Mouse (Mus musculus) gastrocnemius, postnatal 36 days (tissue): Measurements from ENCODE around the gene Rapgef2. TPM values are rescaled to one million over a fixed set of nuclear protein-coding genes. Genes with fewer than 3 reads are reported as not detected.

Source experiments
- DNase-seq, 2 experiments: peaks; one replicate each; pipeline ENCODE4 v3.0.0; 2022
- intact Hi-C: fragments of 180-260 bp; cut with DNase I; formaldehyde crosslinking; loops from one replicate; pipeline ENCODE4 v1.15.1; 2025
- total RNA-seq, 2 experiments: library from RNA; stranded (reverse); gene quantifications; 2 replicates each; pipeline ENCODE4 v1.2.3; 2021

Rapgef2 gene
- total RNA-seq, 2 experiments from 2014 or later, result 13.6 to 16.0 TPM

DNA sequence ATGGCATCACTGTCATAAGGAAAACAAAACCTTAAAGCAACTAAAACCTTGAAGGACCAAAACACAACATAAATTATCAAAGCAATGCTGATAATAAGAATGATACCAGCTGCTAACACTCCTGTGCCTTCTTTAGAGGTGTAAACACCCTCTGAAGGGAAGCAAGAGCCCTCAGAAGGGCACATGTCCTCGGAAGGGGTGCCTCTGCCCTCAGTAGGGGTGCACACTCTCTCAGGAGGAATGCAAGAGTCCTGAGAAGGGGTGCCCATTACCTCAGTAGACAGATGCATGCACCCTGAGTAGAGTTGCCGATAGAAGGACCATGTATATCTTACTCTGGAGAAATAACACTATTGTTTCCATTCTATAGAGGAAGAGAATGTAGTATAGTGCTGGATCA lies 79.1 kb downstream of the Rapgef2 start:
- DNase-seq, result no peak
- intact Hi-C loops, result no loop called here

DNA sequence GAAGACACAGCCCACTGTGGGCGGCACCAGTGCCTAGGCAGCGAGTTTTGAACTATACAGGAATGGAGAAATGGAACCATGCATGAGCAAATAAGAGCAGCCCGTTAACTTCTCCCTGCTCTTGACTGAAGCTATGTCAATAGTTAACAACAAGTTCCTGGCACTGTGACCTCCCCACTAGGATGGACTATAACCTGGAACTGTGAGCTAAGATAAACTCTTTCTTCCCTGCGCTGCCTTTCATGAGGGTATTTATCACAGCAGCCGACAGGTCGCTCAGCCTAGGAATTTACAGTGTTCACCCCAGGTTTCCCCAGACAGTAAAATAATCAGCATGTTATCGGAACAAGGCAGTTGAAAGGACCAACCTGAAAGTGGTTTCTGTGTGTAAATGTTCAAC lies 79.8 kb downstream of the Rapgef2 start:
- intact Hi-C loops, result no loop called here

DNA sequence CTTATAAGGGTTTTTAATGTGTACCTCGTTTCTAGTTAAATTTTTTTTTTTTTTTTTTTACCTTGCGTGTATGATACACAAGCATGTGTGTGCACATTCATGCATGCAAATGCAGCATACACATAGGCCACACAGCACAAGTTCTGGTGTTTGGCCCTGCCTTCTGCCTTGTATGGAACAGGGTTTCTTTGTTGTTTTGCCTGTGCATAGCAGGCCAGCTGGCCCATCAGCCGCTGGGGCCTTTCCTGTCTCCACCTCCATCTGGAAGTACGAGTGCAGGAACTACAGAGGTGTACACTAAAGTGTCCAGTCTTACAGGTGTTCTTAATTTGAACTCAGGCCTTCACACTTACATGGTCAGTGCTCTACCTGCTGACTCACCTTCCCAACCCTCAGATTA lies 80.3 kb downstream of the Rapgef2 start:
- DNase-seq, result no peak
- intact Hi-C loops, result no loop called here

More for the DNA sequence above, 79.8 kb downstream of the Rapgef2 start:
- no peak for DNase-seq

DNA sequence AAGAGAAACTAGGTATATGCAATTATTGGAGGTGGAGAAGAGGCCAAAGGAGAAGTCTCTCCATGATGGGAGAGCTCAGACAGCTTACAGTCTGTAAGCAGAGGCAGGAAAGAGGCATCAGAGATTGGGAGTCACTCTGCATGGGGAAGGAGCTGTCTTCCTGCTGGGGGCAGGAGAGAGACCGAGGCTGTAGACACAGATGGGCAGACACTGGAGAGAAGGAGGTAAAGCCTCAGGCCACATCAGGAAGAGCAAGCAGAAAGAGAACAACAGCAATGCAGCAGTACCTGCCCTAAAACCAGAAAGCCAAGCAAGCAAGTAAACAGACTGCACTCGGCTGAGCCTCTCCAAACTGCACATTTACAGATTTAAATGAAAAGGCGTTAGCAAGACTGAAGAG lies 81.2 kb downstream of the Rapgef2 start:
- DNase-seq, result no peak
- intact Hi-C loops, result no loop called here

DNA sequence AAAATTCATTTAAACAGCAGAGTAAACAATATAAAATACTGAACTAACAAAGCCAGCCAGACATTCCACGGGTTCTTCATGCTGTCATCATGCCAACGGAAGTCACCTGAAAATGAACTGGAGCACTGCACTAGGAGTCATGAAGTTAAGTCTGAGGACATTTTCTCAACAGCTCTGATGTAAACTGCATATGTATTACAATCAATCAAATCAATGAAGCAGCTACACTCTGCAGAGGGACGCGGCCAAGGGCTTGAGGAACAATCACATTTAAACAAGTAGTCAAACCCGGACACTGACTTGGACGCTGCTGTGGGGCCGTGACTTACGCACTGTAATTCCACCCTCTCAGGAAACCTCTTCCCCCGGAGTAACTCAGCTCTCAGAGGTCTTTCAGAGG lies 82.1 kb downstream of the Rapgef2 start:
- DNase-seq, result no peak

DNA sequence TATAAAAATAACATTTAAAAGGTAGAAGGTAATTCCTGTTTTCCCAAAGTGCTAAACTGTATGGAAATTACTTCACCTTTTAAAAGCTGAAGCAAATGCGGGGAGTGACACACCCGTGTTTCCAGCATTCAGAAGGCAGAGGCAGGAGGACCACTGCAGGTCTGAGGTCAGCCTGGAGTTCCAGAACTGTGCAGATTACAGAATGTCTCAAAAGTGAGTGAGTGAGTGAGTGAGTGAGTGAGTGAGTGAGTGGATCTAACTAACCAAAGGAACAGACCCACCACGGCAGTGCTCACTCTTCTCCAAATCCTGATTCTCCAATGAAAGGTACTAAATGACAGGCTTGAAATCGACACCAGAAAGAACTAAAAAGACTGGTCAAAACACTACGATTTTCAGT lies 82.5 kb downstream of the Rapgef2 start:
- intact Hi-C loops, result loop anchor here (2.0 to 5.0 kb wide), 2 partner anchors 288 to 383 kb away; no protein-coding TSS in a partner anchor
- DNase-seq, result no peak

More for the DNA sequence above, 82.1 kb downstream of the Rapgef2 start:
- intact Hi-C loops, result loop anchor here (5.0 kb wide), 1 partner anchor 288 kb away; no protein-coding TSS in a partner anchor

DNA sequence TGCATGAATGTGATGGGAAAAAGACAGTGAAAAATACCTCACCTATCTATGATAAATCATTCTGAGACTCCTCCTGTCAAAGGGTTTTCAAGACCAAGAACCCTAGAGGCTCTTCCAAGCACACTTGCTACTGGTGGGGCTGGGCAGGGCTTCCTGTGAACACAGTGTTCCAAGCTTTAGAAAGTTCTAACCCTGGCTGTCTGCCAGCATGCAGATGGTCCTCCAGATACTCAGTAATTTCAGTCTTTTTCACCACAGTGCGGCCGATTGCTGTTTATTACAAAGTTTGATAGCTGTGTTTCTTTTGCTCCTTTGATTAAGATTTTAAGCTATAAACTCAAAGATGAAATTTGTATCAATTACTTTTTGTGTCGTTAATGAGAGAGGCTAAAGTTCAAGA lies 83.1 kb downstream of the Rapgef2 start:
- intact Hi-C loops, result loop anchor here (2.0 to 5.0 kb wide), 2 partner anchors 289 to 384 kb away; no protein-coding TSS in a partner anchor
- DNase-seq, result peak in 1 of 2 experiments; percentile 78

DNA sequence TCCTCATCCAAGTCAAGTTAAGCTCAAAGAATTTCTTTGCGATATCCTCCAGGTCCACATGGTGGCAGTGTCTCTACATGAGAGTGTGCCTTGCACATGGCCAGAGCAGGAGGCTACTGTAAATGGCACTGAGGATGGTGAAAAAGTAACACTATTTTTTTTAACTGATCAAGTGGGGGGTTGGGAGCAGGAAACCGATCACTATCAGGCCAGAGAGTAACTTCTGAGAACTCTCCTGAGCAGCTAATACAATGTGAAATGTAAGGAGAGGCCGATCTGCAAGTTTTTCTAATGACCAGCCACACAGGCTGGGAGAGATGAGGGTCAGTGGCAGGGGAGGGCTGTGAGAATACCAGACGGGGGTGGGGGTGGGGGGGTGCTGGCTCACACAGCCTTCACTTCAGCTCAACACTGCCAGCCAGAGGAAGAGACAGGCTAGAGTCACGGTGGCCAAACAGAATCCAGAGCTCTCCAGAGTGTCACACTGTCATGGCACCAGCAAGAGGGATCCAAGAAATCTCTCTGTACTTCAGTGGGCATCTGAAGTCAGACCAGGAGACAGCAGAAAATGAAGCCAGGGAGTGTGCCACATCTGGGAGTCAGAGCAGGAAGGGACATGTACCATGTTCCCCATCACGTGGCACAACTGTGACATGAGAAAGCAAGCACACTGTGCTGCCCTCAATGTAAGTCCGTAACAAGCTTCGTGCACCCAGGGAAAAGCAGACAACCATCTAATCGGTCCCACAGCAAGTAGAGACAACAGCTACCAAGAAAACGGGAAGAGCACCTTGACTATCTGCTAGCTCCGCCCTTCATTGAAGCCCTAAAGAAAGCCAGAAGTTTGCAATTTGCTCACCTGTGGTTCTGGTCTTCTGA lies 83.8 kb downstream of the Rapgef2 start:
- peak in 1 of 2 experiments; percentile 69 for DNase-seq
- intact Hi-C loops, result loop anchor here (2.0 to 5.0 kb wide), 2 partner anchors 290 to 384 kb away; no protein-coding TSS in a partner anchor

DNA sequence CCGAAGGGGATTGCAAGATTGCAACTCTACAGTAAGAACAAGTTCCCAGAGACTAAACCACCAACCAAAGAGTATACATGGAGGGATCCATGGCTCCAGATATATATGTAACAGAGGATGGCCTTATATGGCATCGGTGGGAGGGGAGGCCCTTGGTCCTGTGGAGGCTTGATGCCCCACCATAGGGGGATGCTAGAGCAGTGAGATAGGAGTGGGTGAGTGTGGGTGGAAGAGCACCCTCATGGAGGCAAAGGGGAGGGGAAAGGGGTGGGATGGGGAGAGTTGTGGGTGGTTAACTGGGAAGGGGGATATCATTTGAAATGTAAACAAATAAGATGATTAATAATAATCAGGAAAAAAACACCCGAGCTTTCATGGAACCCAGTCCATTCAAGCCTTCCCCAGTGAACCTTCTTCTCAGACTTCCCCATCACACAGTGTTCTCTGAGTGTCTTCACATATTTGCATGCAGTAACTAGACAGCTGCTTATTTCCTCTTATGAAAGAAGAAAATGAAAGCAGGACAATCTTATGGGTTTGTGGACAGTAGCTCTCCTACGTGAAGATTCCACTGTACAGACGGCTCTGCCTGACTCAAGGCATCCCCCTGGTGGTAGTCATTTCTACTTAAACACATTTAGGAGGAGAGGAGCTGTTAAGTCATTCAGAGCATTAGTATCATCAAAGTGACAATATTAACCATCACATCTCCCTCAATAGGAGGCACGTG lies 89.4 kb downstream of the Rapgef2 start:
- DNase-seq, result peak in 1 of 2 experiments; percentile 47
- intact Hi-C loops, result loop anchor here (2.0 to 5.0 kb wide), 2 partner anchors 105 to 238 kb away; no protein-coding TSS in a partner anchor

DNA sequence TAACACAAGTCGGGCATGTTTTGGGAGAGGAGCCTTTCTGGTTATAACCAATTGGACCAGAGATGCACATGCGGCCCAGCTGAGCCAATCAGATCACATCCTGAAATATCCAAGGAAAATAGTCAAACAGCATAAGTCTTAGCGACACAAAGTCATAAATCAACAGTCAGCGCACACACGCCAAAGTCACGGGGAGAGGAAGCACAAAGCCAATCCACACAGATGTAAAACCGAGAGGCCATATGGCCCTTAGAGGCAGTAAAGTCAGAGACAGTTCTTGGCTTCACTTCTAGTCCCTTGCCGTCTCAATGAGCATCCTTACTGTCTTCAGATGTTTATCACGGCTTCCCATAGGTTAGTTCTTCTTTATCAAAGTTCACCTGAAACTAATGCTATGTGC lies 91.0 kb downstream of the Rapgef2 start:
- DNase-seq, result no peak
- intact Hi-C loops, result loop anchor here (5.0 kb wide), 1 partner anchor 103 kb away; no protein-coding TSS in a partner anchor

DNA sequence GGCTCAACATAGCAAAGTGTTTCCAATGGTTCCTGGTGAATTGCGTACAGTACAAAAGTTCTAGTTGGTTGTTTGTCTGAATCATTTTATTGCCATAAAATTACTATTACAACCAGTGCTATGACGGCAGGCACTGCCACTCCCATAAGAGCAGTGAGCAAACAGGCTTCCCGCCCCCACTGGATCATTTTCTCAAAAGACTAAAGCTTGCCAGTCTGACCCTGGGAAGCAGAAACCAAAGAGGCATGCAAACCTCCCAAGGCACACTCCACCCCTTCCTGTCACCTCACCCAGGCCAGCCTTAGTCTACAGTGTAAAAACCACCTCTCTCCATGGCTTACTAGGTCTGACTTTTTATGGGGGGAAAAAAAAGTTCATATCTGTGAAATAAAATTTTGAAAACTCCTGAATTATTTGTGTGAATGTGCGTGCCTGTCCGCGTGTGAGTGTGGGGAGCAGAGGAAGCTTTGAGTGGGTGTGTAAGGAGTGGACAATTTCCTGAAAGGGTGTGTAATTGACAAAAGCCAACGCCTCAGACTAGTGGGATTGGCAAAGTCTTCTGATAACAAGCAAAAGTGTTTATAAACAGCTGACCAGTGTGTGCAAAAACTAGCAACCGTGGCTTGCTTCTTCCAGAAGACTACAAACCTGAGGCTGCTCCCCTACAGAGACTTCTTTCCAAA lies 92.1 kb downstream of the Rapgef2 start:
- intact Hi-C loops, result no loop called here
- DNase-seq, result peak in 1 of 2 experiments; percentile 40

DNA sequence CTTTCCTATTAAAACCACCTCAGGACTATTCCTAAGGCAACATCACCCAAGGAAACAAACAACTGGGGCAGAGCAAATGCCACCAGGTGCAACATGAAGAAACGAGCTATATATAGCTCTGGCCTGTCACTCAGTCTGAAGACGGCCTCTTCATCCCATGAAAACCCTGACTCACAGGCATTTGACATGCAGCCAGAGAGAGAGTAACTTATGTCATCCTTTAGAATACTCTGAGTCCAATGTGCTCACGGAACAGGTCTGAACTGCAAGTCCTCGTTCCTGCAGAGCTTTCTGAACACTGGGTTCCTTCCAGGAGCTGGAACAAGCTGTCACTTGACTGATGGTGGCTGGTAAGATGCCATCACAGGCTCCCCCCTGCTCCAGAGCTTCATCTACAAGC lies 93.3 kb downstream of the Rapgef2 start:
- peak in 1 of 2 experiments; percentile 31 for DNase-seq
- intact Hi-C loops, result no loop called here

DNA sequence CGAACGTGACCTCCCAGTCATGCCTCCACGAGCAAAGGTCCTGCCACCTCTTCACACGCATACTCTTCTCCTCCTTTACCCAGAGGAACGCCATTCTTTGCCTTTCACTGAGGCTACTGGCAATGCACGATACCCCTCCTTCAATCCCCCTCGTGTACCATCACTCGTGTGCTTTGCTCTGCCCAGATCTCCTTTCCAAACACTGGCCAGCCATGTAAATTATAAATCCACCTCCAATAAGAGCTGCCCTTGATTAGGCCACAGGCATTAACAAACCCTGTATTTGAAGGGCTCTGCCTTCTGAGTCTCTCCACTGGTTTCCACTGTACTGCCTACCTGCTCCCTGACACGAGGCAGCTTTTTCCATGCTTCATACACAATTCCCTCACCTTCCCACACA lies 94.3 kb downstream of the Rapgef2 start:
- intact Hi-C loops, result no loop called here
- no peak for DNase-seq

DNA sequence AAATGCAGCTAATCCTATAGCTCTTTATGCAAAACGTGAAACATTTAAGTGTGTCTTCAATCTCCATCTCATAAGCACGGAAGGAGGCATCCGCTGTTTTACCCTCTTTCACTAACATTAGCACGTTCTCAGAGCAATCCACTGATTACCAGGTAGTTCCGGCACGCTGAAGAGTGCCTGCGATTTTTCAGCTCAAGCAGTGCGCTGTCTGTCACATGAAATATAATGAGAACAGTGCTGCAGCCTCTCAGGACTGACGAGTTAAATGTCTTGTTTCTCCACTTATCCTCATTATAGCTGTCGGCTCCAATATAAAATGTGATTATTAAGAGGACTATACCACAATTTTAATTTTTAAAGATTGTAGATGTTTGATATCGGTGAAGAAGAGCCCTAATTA lies 94.8 kb downstream of the Rapgef2 start:
- DNase-seq, result no peak
- intact Hi-C loops, result no loop called here

DNA sequence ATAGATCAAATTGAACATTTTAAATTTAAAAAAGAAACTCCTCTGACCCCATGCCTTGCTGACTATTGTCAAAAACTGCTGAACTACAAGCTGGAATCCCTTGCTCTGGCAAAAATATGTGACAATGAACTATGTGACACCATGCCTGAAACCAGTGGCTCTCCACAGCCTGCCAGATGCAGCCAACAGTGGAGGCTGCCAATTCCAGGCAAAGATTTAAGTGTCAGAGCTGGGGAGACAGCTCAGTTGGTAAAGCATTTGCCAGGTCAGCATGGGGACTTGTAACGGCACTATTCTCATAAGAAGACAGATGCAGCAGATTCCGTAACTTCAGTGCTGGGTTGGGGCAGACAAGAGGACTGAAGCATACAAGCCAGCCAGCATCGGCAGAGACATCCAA lies 95.9 kb downstream of the Rapgef2 start:
- intact Hi-C loops, result no loop called here
- no peak for DNase-seq

DNA sequence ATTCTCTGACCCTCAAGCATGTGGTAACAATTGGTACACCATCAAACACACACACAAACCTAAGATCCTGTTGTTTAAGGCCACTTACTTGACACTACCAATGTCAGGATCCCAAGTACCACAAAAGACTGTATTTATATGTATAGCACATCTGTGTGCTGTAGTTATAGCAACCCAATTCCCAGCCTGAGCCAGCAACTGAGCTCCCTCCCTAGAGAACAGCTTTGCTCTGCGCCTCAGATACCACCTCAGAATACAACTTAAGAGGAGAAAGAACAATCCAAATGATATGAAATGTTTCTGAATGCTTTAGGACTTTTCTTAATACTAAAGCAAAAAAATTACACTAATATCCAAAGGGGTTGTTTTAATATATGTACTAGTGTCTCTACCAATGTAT lies 98.4 kb downstream of the Rapgef2 start:
- no peak for DNase-seq
- intact Hi-C loops, result no loop called here

DNA sequence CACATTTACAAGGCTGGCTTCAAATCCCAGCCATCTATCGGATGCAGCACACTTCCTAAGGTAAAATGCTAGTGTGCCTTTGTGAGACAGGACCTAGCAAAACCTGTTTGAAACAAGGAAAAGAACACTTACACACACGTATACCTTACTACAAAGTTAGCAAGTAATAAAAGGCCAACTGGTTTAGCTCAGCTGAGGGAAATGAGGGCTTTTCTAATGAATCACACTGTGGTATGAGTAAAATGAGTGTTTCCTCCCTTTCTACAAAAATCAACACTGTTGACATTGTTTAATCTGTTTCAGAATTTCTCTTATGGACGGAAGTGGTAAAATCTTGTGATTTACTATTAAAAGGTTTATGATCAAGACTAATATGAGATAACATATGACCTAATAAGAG lies 104.0 kb downstream of the Rapgef2 start:
- DNase-seq, result no peak
- intact Hi-C loops, result no loop called here

DNA sequence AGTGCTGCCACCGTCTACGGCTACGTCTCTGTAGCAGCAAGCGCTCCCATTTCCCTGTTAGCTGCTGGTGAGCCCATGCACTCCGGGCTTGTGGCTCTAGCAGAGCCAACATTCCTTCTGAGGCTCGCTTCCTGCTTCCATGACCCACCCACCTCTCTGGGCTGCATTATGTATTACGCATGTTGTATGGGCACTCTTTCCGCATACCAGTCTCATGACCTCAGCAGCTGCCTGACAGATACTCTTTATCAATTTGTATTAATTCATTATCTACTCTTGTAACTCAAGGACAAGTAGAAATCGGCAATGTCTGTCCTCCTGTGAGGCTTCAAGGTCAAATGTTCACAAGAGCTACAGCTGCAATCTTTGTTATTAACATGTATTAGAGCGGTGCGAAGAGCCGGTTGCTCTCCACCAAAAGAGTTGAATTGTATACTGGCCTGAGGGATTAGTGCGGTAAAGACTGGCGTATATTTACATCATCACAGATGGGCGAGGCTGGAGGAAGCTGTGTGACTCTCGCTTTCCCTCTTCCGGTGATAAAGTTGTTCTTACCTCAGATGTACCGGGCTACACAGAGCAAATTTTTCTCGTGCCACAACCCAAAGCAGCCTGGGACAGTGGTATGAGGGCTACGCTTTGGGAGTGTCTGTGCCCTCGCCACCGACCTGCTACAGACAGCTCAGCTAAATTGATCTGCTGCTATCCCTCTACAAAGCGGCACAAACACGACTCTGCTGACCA lies 104.9 kb downstream of the Rapgef2 start:
- DNase-seq, result peak in 1 of 2 experiments; percentile 65
- intact Hi-C loops, result loop anchor here (2.0 kb wide), 1 partner anchor 37 kb away; no protein-coding TSS in a partner anchor

DNA sequence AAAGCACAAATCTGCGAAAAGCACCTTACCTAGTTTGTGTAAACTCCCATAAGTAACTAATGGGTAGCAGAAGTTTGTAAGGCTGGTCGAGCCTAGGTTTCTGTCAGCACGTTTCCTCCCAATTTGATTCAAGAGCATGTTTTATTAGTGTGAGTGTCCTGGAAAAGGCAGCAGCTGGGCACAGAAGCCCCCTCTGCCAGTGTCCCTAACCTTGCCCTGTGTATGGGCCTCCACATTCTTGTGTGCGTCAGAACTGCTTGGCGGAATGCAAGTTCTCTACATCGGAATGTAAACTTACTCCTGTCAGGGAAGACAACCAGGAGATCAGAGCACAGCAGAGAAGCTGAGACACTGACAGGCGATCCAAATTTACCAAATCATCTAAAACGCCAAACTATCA lies 106.2 kb downstream of the Rapgef2 start:
- intact Hi-C loops, result loop anchor here (2.0 kb wide), 1 partner anchor 35 kb away; no protein-coding TSS in a partner anchor
- DNase-seq, result no peak
